Mouse (Mus musculus) kidney, postnatal 10 days (tissue): Measurements from ENCODE around the gene Gbp7.
"Not testable (repeated sequence)": the region's sequence is repeated elsewhere in the genome, so short reads cannot be mapped to it uniquely, and the experiment has no call there.

Source experiments
- DNase-seq: peaks from one replicate; pipeline ENCODE4 v3.0.0; 2021; ENCODE audit warnings: mixed read lengths

The Gbp7 gene

DNA sequence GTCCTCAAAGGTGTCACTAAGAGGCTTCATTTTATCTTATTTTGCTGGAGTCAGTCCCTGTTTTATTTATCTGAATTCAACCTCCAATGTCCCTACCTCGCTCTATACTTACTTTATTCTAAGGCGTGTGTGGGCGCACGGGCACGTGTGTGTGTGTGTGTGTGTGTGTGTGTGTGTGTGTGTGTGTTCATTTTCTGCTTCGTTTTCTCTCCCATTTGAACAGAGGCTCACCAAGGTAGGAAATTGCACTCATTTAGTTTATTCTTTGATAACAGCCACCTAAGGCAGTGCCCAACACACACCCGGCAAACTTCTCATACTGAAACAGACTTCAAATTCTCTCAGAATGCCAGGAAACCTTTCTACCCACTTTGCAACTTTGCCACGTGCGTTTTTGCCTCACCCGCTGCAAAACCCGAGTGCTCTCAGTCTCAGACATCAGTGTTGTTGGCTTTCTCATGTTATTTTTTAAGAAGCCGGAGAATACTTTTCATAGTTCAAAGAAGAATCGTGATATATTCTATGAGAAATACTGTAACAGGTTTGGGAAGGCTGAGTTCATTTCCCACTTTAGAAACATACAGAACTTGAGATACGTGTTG is 31.0 kb downstream of the Gbp7 start:
- no peak for DNase-seq

DNA sequence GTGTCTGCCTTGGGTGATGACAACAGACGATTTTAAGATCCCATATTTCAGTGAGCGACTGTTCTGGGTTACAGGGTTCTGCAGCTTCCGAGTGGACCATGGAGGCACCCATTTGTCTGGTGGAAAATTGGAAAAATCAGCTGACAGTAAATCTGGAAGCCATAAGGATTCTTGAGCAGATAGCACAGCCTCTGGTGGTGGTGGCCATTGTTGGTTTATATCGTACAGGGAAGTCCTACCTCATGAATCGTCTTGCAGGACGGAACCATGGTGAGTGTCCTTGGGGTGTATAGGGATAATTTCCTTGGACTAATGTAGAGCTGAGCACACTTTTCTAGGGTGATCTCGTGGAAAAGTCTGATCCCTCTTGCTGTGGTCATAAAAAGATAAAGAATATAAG is 31.5 kb downstream of the Gbp7 start:
- DNase-seq: no peak

DNA sequence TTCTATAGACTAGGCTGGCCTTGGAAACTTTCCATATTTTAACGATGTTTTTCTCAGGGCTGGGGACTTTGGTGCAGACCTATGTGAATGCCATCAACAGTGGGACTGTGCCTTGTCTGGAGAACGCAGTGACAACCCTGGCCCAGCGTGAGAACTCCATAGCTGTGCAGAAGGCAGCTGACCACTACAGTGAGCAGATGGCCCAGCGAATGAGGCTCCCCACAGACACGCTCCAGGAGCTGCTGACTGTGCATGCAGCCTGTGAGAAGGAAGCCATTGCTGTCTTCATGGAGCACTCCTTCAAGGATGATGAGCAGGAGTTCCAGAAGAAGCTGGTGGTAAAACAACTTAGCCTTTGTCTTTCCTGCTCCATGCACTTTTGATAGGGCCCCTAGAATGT is 37.3 kb downstream of the Gbp7 start:
- DNase-seq: not testable (repeated sequence)

DNA sequence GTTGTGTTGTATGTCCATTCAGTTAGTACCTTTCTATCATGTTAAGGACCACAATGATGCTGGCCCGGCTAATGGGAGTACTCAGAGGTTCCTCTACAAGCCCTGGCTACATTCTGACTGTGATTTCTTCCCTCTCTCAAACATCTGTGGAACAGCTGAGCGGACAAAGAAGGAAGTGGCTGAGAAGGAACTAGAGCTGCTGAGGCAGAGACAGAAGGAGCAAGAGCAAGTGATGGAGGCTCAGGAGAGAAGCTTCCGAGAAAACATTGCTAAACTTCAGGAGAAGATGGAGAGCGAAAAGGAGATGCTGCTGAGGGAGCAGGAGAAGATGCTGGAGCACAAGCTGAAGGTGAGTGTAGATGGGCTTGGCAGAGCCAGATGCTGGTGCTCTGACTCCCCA is 40.6 kb downstream of the Gbp7 start:
- no peak for DNase-seq

DNA sequence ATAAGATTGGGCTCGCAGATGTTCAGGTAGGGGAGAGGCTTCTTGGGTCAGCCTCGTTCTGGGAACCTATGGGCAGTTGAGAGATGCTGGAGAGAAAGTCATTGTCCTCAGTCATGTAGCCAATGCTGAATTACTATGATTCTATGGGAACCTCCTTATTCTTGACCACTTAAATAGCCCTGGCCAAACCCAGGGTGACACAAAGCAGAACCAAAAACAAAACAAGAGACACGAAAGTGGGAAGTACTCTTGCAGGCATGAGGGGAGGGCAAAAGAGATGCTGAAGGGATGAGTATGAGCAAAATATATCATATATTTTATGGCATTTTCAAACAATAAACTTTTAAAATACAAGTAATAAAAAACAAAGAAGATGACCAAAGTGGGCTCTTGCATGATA is 47.0 kb downstream of the Gbp7 start:
- no peak for DNase-seq

DNA sequence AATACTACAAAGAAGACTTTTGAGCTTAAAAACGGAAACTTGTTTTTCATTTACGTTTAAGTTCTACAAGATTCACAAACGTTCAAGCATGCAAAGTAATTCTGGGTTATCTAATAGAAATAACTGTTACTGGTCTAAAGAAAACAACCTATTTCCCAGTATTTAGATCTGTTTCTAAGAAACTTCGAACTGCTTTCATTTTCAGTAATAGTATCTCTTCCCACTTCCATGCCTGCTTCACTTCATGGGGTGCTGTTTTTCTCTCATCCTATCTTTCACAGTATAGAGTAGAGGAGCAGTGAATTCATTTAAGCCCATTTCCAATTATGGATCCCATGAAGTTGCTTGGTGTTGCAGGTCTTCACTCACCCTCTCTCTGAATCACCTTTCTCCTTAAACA is 48.2 kb downstream of the Gbp7 start:
- no peak for DNase-seq

DNA sequence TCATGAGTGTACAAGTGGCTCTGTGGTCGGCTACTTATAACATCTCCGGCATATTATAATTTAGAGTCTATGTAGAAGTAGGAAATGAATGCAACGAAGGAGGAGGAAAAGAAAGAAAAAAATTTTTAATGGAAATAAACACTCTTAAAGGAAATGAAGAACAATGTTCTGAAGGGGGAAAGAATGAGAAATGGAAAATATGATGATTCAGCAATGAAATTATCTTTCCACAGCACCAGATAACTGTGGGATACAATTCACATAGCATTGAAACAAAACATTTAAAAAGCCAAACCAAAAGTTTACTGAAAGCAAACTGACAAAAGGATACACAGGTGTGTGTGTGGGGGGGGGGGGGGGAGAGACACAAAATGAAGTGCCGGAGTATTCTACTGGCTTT is 52.9 kb downstream of the Gbp7 start:
- DNase-seq: no peak

DNA sequence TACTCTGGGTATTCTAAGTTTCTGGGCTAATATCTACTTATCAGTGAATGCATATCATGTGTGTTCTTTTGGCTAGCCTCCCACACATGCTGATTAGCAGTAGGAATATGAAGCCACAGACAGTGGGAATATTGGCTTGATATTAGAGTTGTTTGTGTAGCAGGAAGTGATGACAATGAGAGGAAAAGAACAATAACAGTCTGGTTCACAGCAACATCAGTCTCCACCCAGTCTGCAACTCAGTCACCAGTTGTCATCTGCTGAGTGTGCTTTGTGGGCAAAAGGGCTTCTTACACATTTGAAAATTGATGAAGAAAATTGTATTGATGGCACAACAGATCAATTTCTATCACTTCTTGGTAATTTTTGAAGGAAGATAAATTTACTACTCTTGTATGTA is 57.2 kb downstream of the Gbp7 start:
- DNase-seq: no peak

DNA sequence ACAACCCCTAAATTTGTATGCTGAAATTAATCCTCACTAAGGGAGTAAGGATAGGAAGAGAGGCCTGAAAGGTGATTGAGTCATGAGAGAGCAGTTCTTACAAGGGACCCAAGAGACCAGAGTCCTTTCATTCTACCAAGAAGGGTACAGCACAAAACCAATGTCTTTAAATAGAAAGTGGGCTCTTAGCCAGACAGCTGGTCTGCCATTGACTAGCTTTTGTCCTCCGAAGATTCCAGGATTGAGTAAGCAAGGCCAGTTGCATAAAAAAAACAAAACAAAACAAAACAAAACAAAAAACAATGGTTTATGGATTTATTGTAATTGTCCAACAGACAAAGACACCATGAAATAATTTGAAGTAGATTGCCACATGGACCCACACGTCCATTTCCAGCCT is 58.7 kb downstream of the Gbp7 start:
- DNase-seq: no peak

DNA sequence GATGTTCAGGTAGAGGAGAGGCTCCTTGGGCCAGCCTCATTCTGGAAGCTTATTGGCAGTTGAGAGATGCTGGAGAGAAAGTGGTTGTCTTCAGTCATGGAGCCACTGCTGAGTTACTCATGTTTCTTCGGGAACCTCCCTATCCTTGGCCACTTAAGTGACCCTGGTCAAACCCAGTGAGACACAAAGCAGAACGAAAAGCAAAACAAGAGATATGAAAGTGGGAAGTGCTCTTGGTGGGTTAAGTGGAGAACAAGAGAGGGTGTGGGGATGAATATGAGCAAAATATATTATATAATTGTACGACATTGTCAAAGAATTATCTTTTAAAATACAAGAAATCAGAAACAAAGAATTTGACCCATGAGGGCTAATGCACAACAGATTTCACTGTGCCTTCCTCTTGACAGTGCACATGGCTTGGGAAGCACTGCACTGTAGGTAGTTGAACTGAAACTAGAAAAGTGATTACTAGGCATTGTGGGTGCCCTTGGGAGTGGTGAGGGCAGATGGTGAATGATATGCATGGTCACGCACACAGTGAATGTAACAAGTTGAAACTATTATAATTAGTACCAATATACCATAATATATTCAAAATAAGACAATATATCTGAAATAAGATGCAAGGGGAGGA is 60.4 kb downstream of the Gbp7 start:
- DNase-seq: no peak

DNA sequence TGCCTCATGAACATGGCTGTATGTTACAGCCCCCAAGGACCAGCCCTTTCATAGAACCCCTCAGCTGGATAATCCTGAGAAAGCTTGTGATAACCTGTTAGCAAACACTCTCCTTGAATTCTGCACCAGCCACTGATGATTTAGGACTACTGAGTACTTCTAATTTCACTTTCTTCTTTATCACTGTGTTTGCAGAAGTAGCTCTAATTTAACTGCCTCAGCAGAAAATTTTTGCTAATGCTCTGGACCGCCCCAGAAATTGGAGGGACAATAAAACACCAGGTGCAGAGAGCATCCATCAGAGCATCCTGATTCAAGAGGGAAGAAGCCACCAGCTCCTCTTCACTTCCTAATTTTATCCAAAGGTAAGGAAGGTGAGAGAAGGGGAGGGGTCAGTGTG is 64.4 kb downstream of the Gbp7 start, which contains the start of gene Gbp2b:
TSS of gene Gbp2b (plus strand) at position 301 of the 400 bp plus-strand sequence.
- no peak for DNase-seq

DNA sequence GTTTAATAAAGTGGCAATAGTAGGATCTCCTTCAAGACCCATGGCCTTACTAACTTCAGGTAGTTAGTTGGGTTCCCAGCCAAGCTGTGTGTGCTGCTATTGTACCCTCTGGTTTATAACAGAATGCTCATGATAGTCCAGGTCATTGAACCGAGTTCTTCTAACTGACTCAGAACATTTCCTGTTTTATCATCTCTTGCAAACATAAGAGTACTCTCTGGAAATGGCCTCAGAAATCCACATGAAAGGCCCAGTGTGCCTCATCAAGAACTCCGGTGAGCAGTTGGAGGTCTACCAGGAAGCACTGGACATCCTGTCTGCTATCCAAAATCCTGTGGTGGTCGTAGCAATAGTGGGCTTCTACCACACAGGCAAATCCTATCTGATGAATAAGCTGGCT is 67.8 kb downstream of the Gbp7 start:
- no peak for DNase-seq
